Mouse (Mus musculus) bone marrow macrophage, adult 2 months (primary cell): ENCODE measurements at regions not wholly inside any gene's neighbourhood (a gene's known extent, or its start where the extent isn't known, plus 50 kb on each side); places are given as distances from the start of the nearest gene placed in this dataset.

Experiments used
- CTCF ChIP-seq: IDR thresholded peaks from 2 replicates; pipeline ENCODE4 v1.5.1; 2012; ENCODE audit warnings: low read depth, mild to moderate bottlenecking, low read length, moderate library complexity
- POLR2A ChIP-seq: IDR thresholded peaks from 2 replicates; pipeline ENCODE4 v1.6.1; 2012; ENCODE audit warnings: mild to moderate bottlenecking, low read depth, low read length, borderline replicate concordance

DNA sequence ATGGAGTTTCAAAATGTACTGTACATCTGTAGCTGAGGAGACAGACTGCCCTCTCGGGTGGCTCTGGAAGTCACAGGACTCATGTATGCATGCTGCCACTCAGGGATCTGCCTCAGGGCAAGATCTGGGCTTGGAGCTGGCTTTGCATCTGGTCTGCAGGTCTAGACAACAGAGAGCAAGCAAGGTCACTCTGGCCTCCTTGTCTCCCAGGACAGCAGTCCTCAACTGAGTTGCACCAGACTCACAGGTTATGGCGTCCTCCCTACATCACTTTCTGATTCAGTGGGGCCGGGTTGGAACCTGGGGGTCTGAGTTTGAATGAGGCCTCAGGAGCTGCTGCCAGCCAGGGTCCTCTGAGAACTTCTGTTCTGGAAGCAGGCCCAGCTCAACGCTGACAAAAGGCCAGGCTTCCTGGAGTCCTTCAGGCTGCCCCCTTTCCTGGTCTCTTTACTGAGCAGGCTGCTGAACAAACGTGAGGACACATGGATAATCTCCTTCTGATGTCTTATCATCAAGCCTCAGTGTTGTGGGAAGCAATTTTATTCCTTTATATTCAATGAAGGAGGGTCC is 77.5 kb upstream of the Fam180a start:
- TF ChIP-seq CTCF, result no peak
- no peak for TF ChIP-seq POLR2A
